Mouse (Mus musculus) liver, postnatal 0 days (tissue): ENCODE measurements around the gene Ptcd2.

ENCODE experiments used
- CTCF ChIP-seq: sonication (generic); IDR thresholded peaks from 2 replicates; pipeline ENCODE4 v1.5.1; 2016; ENCODE audit warnings: antibody characterized with exemption, low read depth
- EP300 ChIP-seq: IDR thresholded peaks from 2 replicates; pipeline ENCODE4 v1.6.1; 2016; ENCODE audit warnings: antibody characterized with exemption, low read depth, mild to moderate bottlenecking

DNA sequence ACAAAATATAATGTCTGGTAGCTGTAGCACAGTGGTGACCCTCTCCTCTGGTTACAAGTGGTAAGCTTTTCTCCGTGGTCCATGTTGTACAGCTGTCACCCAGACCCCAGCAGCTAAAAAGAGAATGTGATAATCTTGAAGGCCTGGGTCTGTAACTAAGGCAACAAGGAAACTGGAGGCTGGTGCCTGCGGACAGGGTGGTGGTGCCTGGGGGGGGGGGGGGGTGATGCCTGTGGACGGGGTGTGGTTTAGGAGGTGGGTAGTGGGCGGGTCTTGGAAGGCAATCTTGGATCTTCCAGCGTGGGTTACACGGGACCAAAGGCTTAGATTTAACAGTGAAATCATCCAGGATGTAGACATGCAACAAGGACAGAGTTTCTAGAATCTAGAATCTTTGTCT lies 37.9 kb upstream of the Ptcd2 start:
- no peak for TF ChIP-seq CTCF
- TF ChIP-seq EP300 = no peak
